ENCODE assay signal across 7 mouse cellular contexts in the genomic region with DNA sequence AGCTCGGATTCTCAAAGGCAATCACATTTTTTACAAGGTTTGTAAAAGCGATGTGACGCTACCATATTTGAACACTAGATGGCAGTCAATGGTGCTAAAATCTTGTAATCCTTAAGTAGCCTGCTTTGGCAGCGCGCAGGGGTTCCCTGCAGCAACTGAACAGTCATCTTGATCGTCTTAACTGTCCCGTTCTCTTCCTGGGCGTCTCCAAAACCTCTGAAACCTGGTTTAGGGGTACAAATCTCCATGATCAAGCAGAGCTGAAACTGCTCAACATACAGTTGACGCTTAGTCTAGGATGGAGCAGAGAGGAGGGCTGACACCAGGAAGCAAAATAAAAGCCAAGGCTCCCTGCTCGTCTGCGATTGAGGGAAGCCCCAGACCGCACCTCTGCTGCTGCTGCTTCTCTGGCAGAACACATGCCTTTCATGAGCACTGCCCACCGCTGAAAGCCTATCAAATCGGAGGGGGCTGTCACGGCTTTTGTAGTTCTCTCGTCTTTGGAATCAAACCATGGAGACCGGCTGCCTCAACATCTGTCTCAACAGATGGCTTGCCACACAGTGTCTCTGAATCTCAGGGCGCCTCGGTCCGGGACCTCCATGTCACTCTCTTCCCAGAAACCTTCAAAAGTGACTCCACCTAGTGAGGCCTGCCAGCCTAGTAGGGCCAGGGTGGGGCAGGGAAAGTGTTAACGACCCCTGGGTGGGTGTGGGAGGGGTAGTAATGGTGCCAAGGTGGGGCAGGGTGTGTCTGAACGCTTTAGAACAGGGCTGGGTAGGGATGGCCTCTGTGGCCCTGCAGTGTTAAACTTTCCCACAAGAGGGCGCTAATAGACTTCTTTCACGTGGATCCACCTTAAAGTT. TPM values are rescaled to one million over a fixed set of nuclear protein-coding genes. Genes with fewer than 3 reads are reported as not detected.
DNase-seq lines count a peak whose midpoint lies in the region; ATAC-seq lines count a peak whose summit lies in the region.

No protein-coding gene starts in this region.

- intact Hi-C loops in gastrocnemius, postnatal 14 days (cut with DNase I; ENCODE audit: low total_unique reads), result loop anchor here (2.0 to 5.0 kb wide), 2 partner anchors 128 to 367 kb away; no protein-coding TSS in a partner anchor
- intact Hi-C loops in left cerebral cortex, postnatal 10 days (cut with DNase I), result loop anchor here (2.0 to 5.0 kb wide), 3 partner anchors 38 to 371 kb away; partner anchors contain the start of gene Zdhhc13

- ATAC-seq in inflammation-experienced regulatory T-cells, adult 6 months, result peak; percentile 86
- ATAC-seq in megakaryocyte-erythroid progenitor cell, adult 5-6 weeks (replicated peaks; ENCODE audit: low FRiP score, low TSS enrichment, poor library complexity, severe bottlenecking), result peak; percentile 84

- peak; percentile 72 to 95 for DNase-seq in adrenal gland, adult (ENCODE audit: inconsistent age in 2 of 2, low spot score in 1 of 2)
- peak; percentile 95 for DNase-seq in embryo, embryonic 10 days (ENCODE audit: low spot score)
- DNase-seq in gastrocnemius, postnatal 14 days, result peak; percentile 70
- peak; percentile 78 to 85 for DNase-seq in left cerebral cortex, postnatal 10 days (ENCODE audit: extremely low spot score in 1 of 2, low spot score in 2 of 2)
- DNase-seq in right cerebral cortex, postnatal 25 days, result peak; percentile 61

RNA-seq across cellular contexts. Expression of gene Zdhhc13, which starts 39.3 kb away (rescaled TPM):
- 1 to 10 TPM; 4.4 to 4.7 TPM for total RNA-seq in gastrocnemius, postnatal 14 days (2021)
- 10 to 100 TPM; 18.8 to 34.6 (median 24.6) TPM for polyA plus RNA-seq in inflammation-experienced regulatory T-cells, adult 6 months (2017; shearing (Covaris generic))
- total RNA-seq in left cerebral cortex, postnatal 10 days (2021), result 10 to 100 TPM; 32.4 to 34.0 TPM
- total RNA-seq in megakaryocyte-erythroid progenitor cell, adult 5-6 weeks (2014; fragmentation: Nextera tagmentation), result 58.0 and 65.5 TPM in 2 replicates
- 75.3 and 94.0 TPM in 2 replicates for total RNA-seq in megakaryocyte-erythroid progenitor cell, adult 5-6 weeks (2017)

Comparison
In these comparisons a context has a peak if more than half of its experiments do, and no peak if none do; other contexts are left out.
1. Peak in every context shown above with its lines: DNase-seq and ATAC-seq.
2. RNA of gene Zdhhc13, which starts 39.3 kb away (total RNA-seq): 58.0 to 94.0 TPM in megakaryocyte-erythroid progenitor cell, adult 5-6 weeks and 32.4 to 34.0 TPM in left cerebral cortex, postnatal 10 days; 4.4 to 4.7 TPM in gastrocnemius, postnatal 14 days; every median in the first group is over 4 times any median in the second.